Mouse (Mus musculus): ENCODE results near the gene Arid5a. TPM values are rescaled to one million over a fixed set of nuclear protein-coding genes. Genes with fewer than 3 reads are reported as not detected.

The Arid5a gene
- polyA plus RNA-seq, 1 experiment, result 2.4 TPM

DNA sequence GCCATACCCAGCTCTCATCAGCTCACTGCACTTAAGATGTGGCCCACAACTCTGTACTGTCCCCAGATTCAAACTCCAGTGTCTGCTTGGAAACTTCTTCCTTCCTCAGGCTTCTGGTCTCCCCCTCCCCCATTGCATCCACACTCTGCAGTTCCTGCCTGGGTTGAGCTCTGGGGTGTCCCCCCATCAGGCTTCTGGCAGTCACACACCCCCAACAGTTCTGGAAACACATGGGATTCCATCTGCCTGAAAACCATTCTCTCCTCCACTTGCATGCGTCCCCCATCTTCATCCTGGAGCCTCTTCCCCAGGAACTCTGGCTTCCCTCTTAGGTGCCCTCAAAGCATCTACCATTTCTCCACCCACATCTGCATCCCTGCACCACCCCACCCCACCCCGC lies 19.3 kb downstream of the Arid5a start:
- Histone ChIP-seq H3K36me3 (ENCODE audit: control insufficient read depth, insufficient read depth, low read length) (no peaks in the 10 kb centered on the region; the same call in 1 of the 2 replicates), H3K27ac (ENCODE audit: control insufficient read depth, insufficient read depth, low read depth, low read length) (no peak overlapping the region), H3K4me3 (ENCODE audit: control insufficient read depth, low read depth, low read length) (no peak overlapping the region), H3K27me3 (ENCODE audit: control insufficient read depth, insufficient read depth, low read length) (no peaks in the 10 kb centered on the region), H3K4me1 (ENCODE audit: control insufficient read depth, insufficient read depth, low read length) (no peaks in the 10 kb centered on the region; the same call in 1 of the 2 replicates)
- TF ChIP-seq CTCF (IDR thresholded peaks at IDR 0.05; ENCODE audit: control insufficient read depth, insufficient read depth, insufficient replicate concordance, low read depth, low read length), result no peak
- TF ChIP-seq POLR2A (IDR thresholded peaks at IDR 0.05; ENCODE audit: control insufficient read depth, low read depth, low read length), result no peak

DNA sequence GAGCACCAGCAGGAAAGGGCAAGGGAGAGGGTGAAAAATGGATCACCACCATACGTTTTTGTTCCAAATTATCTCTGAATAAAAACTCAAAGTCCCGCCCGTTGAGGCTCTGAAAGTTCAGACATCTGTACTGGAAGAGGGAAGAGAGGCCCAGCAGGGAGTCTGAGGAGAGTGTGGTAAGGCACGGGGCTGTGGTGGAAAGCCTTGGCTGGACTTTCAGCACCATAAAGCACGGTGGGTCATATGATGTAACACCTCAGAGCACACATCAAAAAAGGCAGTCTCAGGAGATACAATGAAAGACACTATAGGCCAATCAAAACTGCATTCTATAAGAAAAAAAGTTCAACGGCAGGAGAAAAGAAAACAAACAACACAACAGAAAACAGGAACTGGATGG lies 24.2 kb downstream of the Arid5a start:
- H3K4me1 ChIP-seq (ENCODE audit: control insufficient read depth, insufficient read depth, low read length), result no peaks in the 10 kb centered on the region
- H3K4me3 ChIP-seq (ENCODE audit: control insufficient read depth, low read depth, low read length), result no peak overlapping the region
- no peaks in the 10 kb centered on the region; the same call in none of the 2 replicates for H3K36me3 ChIP-seq (ENCODE audit: control insufficient read depth, insufficient read depth, low read length)
- TF ChIP-seq CTCF (IDR thresholded peaks at IDR 0.05; ENCODE audit: control insufficient read depth, insufficient read depth, insufficient replicate concordance, low read depth, low read length), result no peak
- TF ChIP-seq POLR2A (IDR thresholded peaks at IDR 0.05; ENCODE audit: control insufficient read depth, low read depth, low read length), result no peak
- no peaks in the 10 kb centered on the region for H3K27me3 ChIP-seq (ENCODE audit: control insufficient read depth, insufficient read depth, low read length)
- no peak overlapping the region for H3K27ac ChIP-seq (ENCODE audit: control insufficient read depth, insufficient read depth, low read depth, low read length)

GRCm38 (mm10) chr1:36332955-36333887 lies 25.7 kb downstream of the Arid5a start:
- H3K4me3 ChIP-seq (ENCODE audit: control insufficient read depth, low read depth, low read length), result peak overlapping the region; percentile 30; the same call in 1 of the 2 replicates
- no peak for TF ChIP-seq CTCF (IDR thresholded peaks at IDR 0.05; ENCODE audit: control insufficient read depth, insufficient read depth, insufficient replicate concordance, low read depth, low read length)
- no peak for TF ChIP-seq POLR2A (IDR thresholded peaks at IDR 0.05; ENCODE audit: control insufficient read depth, low read depth, low read length)
- H3K36me3 ChIP-seq (ENCODE audit: control insufficient read depth, insufficient read depth, low read length), result peaks cover 3% of the 10 kb centered on the region
- H3K27ac ChIP-seq (ENCODE audit: control insufficient read depth, insufficient read depth, low read depth, low read length), result no peak overlapping the region
- no peaks in the 10 kb centered on the region for H3K27me3 ChIP-seq (ENCODE audit: control insufficient read depth, insufficient read depth, low read length)
- H3K4me1 ChIP-seq (ENCODE audit: control insufficient read depth, insufficient read depth, low read length), result no peaks in the 10 kb centered on the region

DNA sequence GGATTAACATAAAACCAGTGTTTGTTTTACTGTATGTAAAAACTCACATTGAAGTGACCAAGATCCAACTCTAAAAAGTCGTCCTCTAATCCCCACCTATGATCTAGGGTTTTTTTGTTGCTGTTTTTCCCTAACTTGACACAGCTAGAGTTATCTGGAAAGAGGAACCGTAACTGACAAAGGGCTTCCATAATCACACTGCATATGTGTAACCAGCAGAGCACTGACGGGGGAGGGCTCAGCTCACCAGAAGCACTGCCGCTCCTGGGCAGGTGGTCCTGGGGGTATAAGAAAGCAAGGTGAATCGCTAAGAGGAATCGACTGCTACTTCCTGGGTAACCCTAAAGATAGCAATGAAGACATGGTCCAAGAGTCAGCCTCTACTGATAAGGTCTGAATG lies 35.0 kb downstream of the Arid5a start:
- TF ChIP-seq CTCF (IDR thresholded peaks at IDR 0.05; ENCODE audit: control insufficient read depth, insufficient read depth, insufficient replicate concordance, low read depth, low read length), result no peak
- no peak for TF ChIP-seq POLR2A (IDR thresholded peaks at IDR 0.05; ENCODE audit: control insufficient read depth, low read depth, low read length)
- Histone ChIP-seq H3K4me3 (ENCODE audit: control insufficient read depth, low read depth, low read length) (no peak overlapping the region), H3K27ac (ENCODE audit: control insufficient read depth, insufficient read depth, low read depth, low read length) (no peak overlapping the region), H3K27me3 (ENCODE audit: control insufficient read depth, insufficient read depth, low read length) (no peaks in the 10 kb centered on the region), H3K36me3 (ENCODE audit: control insufficient read depth, insufficient read depth, low read length) (peaks cover 19% of the 10 kb centered on the region), H3K4me1 (ENCODE audit: control insufficient read depth, insufficient read depth, low read length) (no peaks in the 10 kb centered on the region)

DNA sequence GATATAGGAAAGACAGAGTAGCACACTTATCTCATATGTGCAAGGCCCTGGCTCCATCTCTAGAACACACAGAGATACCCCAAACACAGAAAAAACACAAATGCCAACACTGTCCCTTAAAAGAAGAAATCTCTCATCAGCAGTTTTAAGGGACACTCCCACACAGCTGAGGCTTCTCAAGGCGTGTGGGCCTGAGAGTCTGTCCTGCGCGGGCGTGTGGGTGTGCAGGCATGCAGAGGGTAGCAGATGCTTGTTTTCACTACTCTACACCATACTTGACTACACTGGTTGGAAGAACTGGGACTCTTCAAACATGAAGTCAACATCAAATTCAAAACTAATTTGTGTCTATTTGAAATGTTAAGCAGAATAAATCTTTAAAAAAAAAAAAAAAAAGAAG lies 44.8 kb downstream of the Arid5a start:
- H3K4me3 ChIP-seq (ENCODE audit: control insufficient read depth, low read depth, low read length), result no peak overlapping the region
- TF ChIP-seq CTCF (IDR thresholded peaks at IDR 0.05; ENCODE audit: control insufficient read depth, insufficient read depth, insufficient replicate concordance, low read depth, low read length) (no peak), POLR2A (IDR thresholded peaks at IDR 0.05; ENCODE audit: control insufficient read depth, low read depth, low read length) (no peak)
- H3K27ac ChIP-seq (ENCODE audit: control insufficient read depth, insufficient read depth, low read depth, low read length), result no peak overlapping the region
- H3K36me3 ChIP-seq (ENCODE audit: control insufficient read depth, insufficient read depth, low read length), result peaks cover 7% of the 10 kb centered on the region
- H3K27me3 ChIP-seq (ENCODE audit: control insufficient read depth, insufficient read depth, low read length), result no peaks in the 10 kb centered on the region
- H3K4me1 ChIP-seq (ENCODE audit: control insufficient read depth, insufficient read depth, low read length), result no peaks in the 10 kb centered on the region; the same call in 1 of the 2 replicates

DNA sequence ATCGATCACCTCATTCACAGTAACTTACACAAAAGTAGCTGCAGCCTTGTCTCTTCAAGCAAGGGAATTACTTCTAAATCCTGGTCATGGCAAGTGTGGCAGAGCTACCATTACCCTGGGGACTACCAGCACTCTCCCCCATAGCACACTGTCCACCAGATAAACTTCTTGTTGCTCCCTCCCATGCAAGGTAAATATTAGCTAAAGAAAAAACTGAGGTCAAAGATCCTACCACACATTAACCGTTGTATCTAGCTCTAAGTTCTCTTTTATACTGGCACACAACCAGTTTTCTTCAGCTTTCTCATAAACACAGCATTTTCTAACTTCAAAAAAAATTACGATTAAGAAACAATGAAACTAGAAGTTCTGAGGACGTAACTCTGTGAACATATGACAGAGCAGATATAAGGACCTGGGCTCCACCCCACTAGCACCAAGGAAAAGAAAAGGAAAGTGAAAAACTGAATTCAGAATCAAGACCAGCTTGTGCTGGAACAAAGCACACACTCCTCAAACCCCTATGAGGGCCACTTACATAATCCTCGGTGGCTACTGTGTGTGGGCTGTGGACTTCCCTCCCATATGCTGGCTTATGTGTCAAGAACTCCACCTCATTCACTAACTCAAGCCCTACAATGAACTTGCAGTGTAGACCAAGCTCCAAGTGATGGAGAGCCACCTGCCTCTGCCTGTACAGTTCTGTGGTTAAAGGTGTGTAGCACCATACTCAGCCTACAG lies 49.6 kb downstream of the Arid5a start:
- Histone ChIP-seq H3K36me3 (ENCODE audit: control insufficient read depth, insufficient read depth, low read length) (no peaks in the 10 kb centered on the region; the same call in 1 of the 2 replicates), H3K27ac (ENCODE audit: control insufficient read depth, insufficient read depth, low read depth, low read length) (no peak overlapping the region), H3K4me1 (ENCODE audit: control insufficient read depth, insufficient read depth, low read length) (no peaks in the 10 kb centered on the region; the same call in 1 of the 2 replicates), H3K27me3 (ENCODE audit: control insufficient read depth, insufficient read depth, low read length) (no peaks in the 10 kb centered on the region), H3K4me3 (ENCODE audit: control insufficient read depth, low read depth, low read length) (no peak overlapping the region)
- no peak for TF ChIP-seq POLR2A (IDR thresholded peaks at IDR 0.05; ENCODE audit: control insufficient read depth, low read depth, low read length)
- no peak for TF ChIP-seq CTCF (IDR thresholded peaks at IDR 0.05; ENCODE audit: control insufficient read depth, insufficient read depth, insufficient replicate concordance, low read depth, low read length)

- TF ChIP-seq CTCF (IDR thresholded peaks at IDR 0.05; ENCODE audit: control insufficient read depth, insufficient read depth, insufficient replicate concordance, low read depth, low read length), result no peak
- no peak; the same call in 1 of the 2 replicates for TF ChIP-seq POLR2A (IDR thresholded peaks at IDR 0.05; ENCODE audit: control insufficient read depth, low read depth, low read length)
- Histone ChIP-seq H3K4me3 (ENCODE audit: control insufficient read depth, low read depth, low read length) (peak overlapping the region; percentile 93), H3K27ac (ENCODE audit: control insufficient read depth, insufficient read depth, low read depth, low read length) (peak overlapping the region; percentile 95), H3K4me1 (ENCODE audit: control insufficient read depth, insufficient read depth, low read length) (peaks cover 13% of the 10 kb centered on the region), H3K27me3 (ENCODE audit: control insufficient read depth, insufficient read depth, low read length) (no peaks in the 10 kb centered on the region), H3K36me3 (ENCODE audit: control insufficient read depth, insufficient read depth, low read length) (peaks cover 5% of the 10 kb centered on the region; the same call in 1 of the 2 replicates)
Observed at GRCm38 (mm10) chr1:36367698-36368097, 60.2 kb downstream of the Arid5a start.
